Mouse (Mus musculus) neutrophil, adult 5-6 weeks (primary cell): ENCODE data around the gene Phospho2. TPM values are rescaled to one million over a fixed set of nuclear protein-coding genes. Genes with fewer than 3 reads are reported as not detected.
"Not testable (repeated sequence)": the region's sequence is repeated elsewhere in the genome, so short reads cannot be mapped to it uniquely, and the experiment has no call there.

ENCODE experiments used
- ATAC-seq: fragments of 151-379, 151-347 bp; 2 replicates; pipeline ENCODE4 v1.8.0; 2017; ENCODE audit warnings: mild to moderate bottlenecking, moderate TSS enrichment; ENCODE audit not compliant: insufficient number of reproducible peaks, poor library complexity, low FRiP score, severe bottlenecking; ENCODE audit errors: extremely low read depth
- total RNA-seq: library from RNA; stranded (forward); fragments of 200-1000 nt; gene quantifications from 2 replicates; pipeline ENCODE4 v1.2.3, GENCODE M21; 2017

Gene Phospho2
- total RNA-seq = 43.6 and 44.2 TPM in 2 replicates

- ATAC-seq = peak; percentile 94
These were observed at the start of gene Phospho2, which contains the start of gene Ccdc173 for GRCm38 (mm10) chr2:69789429-69790069. Gene Phospho2 (plus strand): TSS chr2:69789623. Gene Ccdc173 (minus strand): TSS chr2:69789575.

- no peak for ATAC-seq
These were observed 44.3 kb upstream of the Phospho2 start for GRCm38 (mm10) chr2:69745091-69745490.

- no peak for ATAC-seq
These were observed 28.4 kb upstream of the Phospho2 start for GRCm38 (mm10) chr2:69760980-69761379.

- ATAC-seq = no peak
These were observed 26.1 kb upstream of the Phospho2 start for GRCm38 (mm10) chr2:69763340-69763739.

DNA sequence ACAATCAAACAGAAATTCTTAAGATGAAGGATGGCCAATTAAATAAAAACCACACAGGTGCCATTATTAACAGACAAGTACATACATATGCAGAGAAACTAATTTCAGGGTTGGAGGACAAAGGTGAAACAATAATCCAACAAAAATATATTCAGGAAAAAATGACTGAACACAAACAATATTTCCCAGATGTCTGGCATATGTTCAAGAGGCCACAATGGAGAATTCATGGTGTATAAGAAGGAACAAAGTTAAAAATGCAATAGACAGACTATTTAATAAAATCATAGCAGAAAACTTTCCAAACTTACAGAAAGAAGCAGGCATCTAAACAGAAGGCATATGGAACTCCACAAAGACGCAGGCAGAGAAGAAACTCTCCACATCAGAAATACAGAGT, 24.7 kb upstream of the Phospho2 start:
- ATAC-seq = no peak

GRCm38 (mm10) chr2:69773331-69773730, 16.1 kb upstream of the Phospho2 start:
- no peak for ATAC-seq

- ATAC-seq = 0 out of 2 replicates have a peak, but pooled peaks have one; percentile 3
These were observed 11.2 kb upstream of the Phospho2 start for GRCm38 (mm10) chr2:69777985-69778835.

- peak; percentile 76 for ATAC-seq
These were observed 10.6 kb upstream of the Phospho2 start for GRCm38 (mm10) chr2:69778836-69779177.

- ATAC-seq = no peak
These were observed 449 bp upstream of the Phospho2 start for GRCm38 (mm10) chr2:69788974-69789373.

GRCm38 (mm10) chr2:69790285-69790684, 862 bp downstream of the Phospho2 start:
- peak; percentile 82 for ATAC-seq

DNA sequence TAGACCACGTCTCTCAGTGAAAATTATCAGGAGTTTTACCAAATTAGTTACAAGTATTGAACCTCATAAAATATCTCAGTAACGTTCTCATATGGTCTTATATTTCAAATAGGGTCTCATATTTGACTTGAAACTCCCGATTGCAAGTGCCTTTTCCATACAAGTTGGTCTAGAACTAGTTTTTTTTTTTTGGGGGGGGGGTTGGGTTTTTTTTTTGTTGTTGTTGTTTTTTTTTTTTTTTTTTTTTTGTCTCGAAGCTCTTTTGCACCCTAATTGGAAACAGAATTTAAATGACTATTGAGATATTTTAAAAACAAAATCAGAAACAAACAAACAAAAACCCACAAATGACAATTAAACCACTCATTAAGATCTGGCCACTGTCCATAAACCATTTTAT, 1.3 kb downstream of the Phospho2 start:
- ATAC-seq = no peak

- peak; percentile 92 for ATAC-seq
These were observed 13.5 kb downstream of the Phospho2 start for GRCm38 (mm10) chr2:69802911-69803312.

DNA sequence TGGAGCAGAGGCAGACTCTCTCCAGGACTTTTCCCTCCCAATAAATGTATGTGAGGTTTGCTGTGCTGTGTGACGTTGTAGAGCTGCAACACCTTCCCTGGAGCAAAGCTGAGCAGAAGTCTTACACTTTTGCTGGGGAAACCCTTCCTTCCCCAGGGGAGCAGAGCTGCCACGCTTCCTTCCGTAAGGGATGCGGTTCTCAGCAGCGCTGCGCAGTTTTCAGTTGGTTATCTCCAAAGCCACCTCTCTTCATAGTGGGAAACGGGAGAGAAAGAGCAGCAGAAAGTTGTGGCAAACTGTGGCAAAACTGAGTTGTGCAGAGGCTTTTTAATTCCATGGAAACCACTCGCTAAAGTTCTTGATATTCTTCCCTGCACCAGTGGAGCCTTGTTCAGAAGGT, 14.3 kb downstream of the Phospho2 start:
- ATAC-seq = no peak

GRCm38 (mm10) chr2:69804663-69805062, 15.2 kb downstream of the Phospho2 start:
- not testable (repeated sequence) for ATAC-seq

- ATAC-seq = no peak
These were observed 20.7 kb downstream of the Phospho2 start for GRCm38 (mm10) chr2:69810169-69810568.

- ATAC-seq = not testable (repeated sequence)
These were observed 21.9 kb downstream of the Phospho2 start for GRCm38 (mm10) chr2:69811349-69811748.

- ATAC-seq = no peak
These were observed 27.2 kb downstream of the Phospho2 start for GRCm38 (mm10) chr2:69816575-69816974.

DNA sequence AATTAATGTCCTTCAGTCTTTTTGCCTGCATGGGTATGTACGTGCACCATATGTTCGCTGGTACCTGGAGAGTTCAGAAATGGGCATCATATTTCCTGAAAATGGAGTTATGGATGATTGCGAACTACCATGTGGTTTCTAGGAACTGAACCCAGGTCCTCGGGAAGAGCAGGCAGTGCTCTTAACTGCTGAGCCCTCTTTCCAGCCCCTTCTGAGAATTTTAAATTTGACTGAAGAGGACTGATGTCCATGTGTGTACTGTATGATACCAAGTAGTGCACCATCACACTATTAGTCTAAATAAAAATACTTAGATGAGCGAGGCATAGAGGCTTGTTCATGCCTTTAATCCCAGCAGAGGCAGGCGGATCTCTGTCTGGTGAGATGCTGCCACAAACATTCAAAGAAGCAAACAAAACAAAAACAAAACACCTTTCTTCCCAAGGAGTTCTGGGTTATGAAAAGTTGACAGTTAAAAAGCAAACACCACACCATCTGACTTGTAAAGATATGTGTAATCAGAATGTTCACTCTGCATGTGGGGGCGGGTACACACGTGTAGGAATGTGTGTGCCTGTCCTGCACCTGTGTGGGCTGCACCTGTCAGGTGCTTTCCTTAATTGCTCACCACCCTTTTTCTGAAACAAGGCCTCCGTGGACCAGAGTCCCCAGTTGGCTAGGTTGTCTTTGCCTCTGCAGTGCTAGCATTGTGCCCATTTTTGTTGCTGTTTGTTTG, 29.1 kb downstream of the Phospho2 start:
- no peak for ATAC-seq

GRCm38 (mm10) chr2:69820201-69820600, 30.8 kb downstream of the Phospho2 start:
- ATAC-seq = no peak

DNA sequence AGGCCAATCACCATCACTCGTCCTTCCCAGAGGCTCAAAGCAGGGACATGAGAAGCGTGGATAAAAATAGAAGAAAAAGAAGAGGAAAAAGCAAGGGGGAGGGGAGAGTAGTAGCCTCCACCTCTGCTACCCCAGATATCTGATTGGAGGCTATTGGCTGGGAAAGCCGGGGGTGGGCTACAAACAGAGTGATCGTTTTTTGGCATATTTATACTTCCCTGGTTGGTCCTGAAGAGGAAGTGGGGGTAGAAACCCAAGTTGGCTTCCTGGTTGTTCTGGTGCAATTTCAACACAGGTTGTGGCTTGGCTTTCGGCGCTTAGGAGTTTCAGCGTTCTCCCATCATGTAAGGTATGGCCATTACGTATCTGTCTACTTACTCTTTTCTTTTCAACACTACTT, 32.3 kb downstream of the Phospho2 start, which contains the start of gene Klhl23:
Gene Klhl23 (plus strand): TSS at position 234 of the 400 bp plus-strand sequence.
- no peak for ATAC-seq
